Mouse (Mus musculus) E14TG2a.4 (cell line): Measurements from ENCODE around the gene Foxl2.

ENCODE experiments used
- CTCF ChIP-seq: conservative IDR thresholded peaks from 2 replicates; pipeline ENCODE4 v1.5.1; 2014; ENCODE audit warnings: low read length
- NANOG ChIP-seq: IDR thresholded peaks from 2 replicates; pipeline ENCODE4 v1.6.1; 2014; ENCODE audit warnings: borderline replicate concordance, low read length, mixed read lengths
- POU5F1 ChIP-seq: IDR thresholded peaks from 2 replicates; pipeline ENCODE4 v1.6.1; 2014; ENCODE audit warnings: low read length, borderline replicate concordance

GRCm38 (mm10) chr9:98923119-98923518, 32.0 kb upstream of the Foxl2 start:
- no peak for TF ChIP-seq CTCF
- TF ChIP-seq NANOG: no peak
- TF ChIP-seq POU5F1: no peak
